Mouse (Mus musculus) heart, postnatal 4 days (tissue): ENCODE results near the gene Rad9b. TPM values are rescaled to one million over a fixed set of nuclear protein-coding genes. Genes with fewer than 3 reads are reported as not detected.
A peak's percentile ranks its signal among the peaks of the same experiment; 100 is the strongest.
"Not testable (repeated sequence)": the region's sequence is repeated elsewhere in the genome, so short reads cannot be mapped to it uniquely, and the experiment has no call there.

Experiments used
- DNase-seq: peaks from one replicate; pipeline ENCODE4 v3.0.0; 2021
- total RNA-seq, 2 experiments: library from RNA; stranded (reverse); gene quantifications; 2 replicates each; pipeline ENCODE4 v1.2.3; 2021

The Rad9b gene
- total RNA-seq, 2 experiments from 2014 or later, result 1.7 to 2.8 TPM

DNA sequence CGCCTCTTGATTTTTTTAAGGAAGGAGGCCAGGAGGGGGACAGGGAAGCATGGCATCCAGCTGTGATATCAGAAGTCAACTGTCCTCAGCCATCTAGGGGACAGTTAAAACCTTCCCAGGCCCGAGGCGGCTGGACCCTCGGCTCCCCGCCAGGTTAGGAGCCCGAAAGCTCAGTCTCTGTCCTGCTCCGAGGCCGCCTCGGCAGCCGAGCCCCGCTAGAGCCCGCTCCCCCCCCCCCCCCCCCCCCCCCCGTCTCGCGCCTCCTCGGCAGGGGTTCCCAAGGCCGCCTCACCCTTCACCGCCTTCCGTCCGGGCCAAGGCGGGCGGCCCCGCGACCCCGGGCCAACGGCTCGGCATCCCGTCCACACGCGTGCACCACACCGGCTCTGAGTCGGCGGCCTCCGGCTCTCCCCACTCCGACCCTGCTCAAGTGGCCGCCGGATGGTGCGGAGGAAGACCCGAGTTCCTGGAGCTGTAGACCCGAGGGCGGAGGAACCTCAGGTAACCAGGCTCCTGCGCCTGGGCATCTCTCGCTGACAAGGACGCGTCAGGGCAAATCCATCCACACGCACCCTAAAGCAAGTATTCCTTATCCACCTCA is 17.7 kb upstream of the Rad9b start, which contains the start of gene Gpn3:
Gene Gpn3 (plus strand): TSS at position 286 of the 601 bp plus-strand sequence.
- DNase-seq, result peak; percentile 56

DNA sequence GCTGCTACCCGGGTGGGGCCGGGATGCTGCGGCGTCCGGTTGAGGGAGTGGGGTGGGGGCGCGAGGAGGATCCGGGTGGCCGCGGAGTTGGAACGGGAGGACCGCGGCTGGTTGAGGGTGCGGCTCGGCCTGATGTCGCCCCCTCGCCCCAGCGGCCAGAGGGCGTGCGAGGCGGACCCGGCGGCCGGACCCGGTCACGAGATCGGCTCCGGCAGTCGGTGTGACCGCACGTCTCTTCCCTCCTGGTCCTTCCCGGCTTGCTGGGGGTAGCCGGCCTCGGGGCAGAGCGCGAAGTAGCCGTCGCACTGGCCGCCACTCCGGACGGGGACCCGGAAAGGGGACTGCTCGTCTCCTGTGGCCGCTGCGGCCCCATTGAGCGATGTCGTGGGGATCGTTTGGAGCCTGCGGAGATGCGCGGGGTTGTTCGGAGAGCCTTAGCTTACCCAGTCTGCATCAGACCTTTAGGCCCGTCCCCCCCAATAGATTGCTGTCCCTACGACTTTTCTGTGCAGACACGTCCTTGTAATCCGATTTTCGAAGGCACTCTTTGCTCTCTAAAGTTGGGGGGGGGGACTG is 547 bp upstream of the Rad9b start:
- DNase-seq, result no peak

DNA sequence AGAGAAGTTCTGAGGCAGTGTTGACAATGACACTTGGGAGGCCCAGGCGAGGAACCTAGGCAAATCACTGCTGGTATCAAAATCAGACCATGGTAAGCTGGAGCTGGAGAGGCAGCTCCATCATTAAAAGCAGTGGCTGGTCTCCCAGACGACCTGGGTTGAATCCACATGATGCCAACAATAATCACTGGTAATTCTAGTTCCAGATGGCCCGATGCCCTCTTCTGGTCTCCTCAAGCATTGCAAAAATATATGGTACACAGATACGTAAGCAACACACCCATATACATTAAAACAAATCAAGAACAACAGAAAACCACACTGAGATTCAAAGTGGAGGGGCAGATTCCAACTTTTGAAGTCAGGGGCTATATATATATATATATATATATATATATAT is 8.3 kb downstream of the Rad9b start:
- no peak for DNase-seq

DNA sequence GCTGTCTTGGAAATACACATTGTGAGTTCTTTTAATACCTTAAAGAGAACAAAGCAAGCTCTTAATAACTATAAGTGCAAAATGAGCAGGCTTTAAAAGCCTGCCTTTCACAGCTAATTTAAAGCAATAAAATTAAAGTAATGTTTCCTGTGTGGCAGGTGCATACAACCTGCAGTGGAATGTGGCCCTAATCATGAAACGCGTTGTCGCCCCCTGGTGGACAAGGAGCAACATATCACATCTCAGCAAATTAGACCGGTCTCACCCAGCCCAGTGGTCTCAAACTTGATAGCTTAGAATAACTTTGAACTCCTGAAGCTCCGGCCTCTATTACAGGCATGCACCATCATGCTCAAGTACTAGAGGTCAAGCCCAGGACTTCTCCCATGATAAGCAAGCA is 9.8 kb downstream of the Rad9b start:
- peak; percentile 83 for DNase-seq

DNA sequence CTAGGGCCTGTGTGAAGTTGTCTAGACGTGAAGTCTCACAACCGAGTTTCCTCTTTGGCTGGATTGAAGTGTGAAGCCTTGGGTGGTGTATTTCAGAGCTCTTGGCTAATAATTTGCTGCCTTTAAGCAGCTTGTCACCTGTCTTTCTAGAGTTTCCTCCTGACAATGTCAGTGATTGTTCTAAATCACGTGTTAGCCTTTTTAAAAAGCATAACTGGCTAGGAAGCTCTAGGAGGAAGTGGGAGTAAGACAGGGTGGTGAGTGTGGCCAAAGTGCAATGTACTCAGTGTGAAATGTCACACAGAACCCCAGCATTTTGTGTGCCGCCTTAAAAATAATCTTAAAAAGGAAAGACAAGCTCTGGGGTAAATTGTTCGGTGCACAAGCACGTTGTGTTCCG is 10.3 kb downstream of the Rad9b start:
- no peak for DNase-seq

DNA sequence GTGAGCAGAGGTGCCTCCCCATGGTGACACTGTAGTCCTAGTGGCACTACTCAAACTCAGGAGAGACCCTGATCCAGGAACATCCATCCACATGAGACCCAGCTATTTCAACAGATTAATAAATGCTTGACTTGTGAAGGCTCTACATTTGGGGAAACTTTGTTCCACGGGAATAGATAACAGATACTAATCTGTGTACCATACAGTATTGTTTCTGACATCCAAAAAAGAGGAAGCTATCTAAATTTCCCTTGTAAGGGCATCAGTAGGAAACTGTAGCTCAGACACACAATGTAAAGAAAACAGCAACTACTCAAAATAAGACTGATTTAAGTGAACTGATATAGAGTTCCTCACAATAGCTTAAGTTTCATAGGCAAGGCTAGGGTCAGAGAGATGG is 11.2 kb downstream of the Rad9b start:
- no peak for DNase-seq

DNA sequence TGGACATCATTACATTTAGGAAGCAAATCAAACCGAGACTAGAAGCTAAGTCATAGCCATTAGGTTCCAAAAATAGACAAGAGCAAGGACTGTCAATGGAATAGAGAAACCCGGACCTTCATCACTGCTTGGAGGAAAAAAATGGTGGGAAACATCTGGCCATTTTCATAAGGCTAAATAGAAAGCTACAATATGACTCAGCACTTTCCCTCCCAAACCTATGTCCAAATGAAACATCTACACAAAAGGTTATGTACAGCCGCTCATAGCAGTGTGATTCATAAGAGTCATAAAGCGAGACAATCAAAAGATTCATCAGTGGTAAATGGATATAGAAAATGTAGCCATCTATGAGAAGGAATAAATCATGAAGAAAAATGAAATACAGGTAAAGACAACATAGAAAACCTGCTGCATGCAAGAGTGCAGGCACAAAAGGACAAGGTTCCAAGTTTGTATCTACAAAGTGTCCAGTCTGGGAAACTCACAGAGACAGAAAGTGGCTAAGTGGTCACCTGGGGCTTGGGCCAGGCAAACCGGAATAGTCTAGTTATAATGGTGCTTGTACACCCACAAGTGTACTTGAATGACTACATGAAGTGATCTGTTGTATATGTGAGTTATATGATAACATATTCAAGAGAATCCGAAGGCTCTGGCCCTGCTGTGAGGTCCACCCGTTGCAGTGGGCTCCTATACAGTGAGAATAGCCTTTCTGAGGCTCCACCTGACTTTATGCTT is 17.3 kb downstream of the Rad9b start:
- DNase-seq, result no peak

DNA sequence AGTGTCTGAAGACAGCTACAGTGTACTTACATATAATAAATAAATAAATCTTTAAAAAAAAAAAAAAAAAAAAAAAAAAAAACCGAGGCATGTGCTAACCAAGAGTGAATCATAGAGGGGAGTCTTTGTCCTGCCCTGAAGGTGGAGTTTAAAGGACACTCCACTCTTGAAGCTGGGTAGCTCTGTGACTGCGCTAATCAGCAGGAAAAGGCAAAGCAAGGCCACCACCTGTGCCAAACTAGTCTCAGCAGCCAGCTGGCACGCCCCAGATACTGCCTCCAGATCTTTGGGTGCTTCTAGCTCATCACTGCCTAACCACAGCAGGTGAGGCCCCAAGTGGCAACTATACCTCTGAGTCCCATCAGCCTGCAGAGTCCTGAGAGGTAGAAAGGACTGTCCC is 19.4 kb downstream of the Rad9b start:
- no peak for DNase-seq

DNA sequence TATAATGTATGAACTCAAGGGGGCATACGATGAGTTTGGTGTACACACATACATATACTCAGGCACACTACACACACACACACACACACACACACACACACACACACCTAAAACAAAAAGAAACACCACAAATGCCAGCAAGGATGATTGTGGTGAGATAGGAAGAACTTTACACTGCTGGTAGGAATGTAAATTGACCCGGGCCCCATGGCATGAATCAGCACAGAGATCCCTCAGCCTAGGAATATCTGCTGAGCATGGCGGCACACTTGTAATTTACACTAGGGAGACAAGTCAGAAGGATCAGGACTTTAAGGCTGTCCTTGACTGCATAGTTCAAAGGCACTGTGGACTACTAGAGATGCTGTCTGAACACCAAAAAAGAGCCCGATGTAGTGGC is 23.8 kb downstream of the Rad9b start:
- DNase-seq, result no peak

DNA sequence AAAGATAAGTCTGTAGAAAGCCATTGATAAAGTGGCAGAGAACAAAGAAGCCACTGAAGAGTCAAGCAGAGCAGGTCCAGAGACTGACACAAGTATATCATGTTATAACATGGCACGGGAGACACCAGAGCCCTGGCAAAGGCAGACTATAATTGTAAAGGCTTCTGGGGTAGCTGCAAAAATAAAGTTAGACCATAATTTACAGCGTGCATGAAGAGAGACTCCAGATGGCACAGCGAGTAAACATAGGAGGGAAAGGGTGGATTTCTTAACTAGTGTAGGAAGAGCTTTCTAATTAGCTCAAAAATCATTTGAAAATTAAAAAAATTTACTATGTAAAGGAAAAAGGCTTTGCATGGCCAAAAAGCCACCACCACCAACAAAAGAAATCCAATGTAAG is 26.8 kb downstream of the Rad9b start:
- no peak for DNase-seq

DNA sequence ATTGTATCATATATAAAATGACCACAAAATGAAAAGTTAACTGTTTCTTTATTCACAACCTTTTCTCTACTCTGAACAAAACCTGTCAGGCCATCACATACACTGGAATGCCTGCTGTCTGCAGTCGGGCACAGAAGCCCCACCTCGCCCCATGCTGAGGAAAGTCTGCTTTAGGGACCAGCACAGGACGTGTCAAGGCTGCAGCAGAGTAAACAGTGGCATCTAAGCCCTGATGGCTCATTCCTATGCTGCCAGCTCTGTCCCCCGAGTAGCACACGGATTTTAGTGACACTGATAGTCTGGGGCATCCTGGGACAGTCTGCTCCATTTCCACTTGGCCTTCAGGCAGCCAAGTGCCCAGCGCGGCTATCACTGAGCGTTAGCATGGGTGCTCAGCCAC is 28.6 kb downstream of the Rad9b start:
- no peak for DNase-seq

DNA sequence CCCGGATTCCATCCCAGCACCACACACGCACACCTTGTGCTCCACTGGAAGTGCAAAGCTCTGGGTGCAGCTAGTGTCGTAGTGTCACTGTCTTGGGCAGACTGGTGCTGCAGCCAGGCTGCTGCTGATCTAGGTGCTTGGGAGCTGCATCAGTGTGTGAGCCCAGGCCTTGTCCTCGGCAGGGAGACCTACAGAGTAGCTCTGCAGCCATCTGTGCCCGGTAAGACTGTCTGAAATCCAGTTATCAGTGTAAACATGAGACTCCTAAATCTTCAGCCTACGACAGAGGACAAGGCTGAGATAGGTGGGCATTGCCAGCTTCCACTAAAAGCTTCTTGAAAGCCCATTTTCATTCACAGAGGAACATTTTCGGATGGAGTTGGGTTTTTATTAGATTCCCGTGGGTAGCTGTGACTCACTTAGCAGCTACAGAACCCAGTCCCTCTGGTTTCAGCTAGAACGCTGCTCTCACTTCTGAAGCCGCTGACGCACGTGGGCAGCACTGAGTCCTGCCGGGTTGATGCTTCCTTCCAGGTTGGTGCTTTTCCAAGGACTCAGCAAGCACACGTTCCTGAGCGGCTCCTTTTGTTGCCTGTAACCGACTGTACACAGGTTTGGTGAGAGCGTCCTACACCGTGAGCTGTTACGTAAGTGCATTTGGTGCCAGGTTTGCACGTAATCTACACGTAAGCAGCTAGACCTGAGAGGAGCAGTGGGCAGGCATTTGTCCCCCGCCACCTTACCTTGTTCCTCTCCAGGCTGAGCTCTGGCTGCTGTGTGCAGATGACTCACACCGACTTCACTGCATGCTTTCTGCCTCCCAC is 29.2 kb downstream of the Rad9b start:
- DNase-seq, result no peak

DNA sequence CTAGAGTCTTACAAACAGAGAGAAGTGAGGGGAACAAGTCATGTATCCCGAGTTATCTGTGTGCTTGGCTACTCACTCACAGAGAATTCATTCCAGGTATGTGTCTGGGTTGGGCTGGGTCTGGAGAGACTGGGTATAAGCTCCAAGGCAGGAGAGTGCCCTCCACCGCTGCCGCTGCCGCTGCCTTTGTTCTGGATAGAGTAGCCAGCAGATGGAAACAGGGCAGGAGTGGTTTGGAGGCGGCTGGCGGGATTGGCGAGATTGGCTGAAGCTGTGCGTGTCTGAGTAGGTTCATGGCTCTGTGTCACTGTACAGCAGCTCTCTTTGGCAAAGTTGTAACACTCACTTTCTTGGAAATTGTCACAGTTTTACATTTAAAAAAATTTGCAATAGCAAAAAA is 30.5 kb downstream of the Rad9b start:
- DNase-seq, result no peak

DNA sequence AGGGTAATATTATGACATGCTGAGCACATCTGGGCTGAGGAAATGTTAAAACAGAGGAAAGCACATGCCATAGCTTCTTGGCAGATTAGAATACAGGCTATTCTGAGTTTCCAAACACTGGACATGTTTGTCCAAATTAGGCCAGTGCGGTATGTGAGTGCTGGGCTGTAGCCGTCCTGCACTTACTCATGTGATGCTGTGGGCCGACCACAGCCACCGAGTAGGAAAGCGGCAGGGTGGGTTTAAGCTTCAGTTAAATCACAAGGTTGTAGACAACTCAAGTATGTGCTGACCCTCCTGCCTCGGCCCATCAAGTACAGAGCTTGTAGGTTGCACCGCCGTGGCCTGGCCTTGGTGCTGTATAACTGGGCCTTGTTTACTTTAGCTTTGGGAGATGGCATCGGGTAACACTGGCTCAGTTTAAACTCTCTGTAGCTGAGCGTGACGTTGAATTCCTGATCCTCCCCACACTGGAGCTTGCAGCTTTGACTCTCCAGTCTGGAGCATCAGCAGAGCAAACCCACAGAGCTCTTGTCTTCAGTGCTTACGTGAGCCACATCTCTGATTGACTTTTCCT is 33.7 kb downstream of the Rad9b start:
- no peak for DNase-seq

DNA sequence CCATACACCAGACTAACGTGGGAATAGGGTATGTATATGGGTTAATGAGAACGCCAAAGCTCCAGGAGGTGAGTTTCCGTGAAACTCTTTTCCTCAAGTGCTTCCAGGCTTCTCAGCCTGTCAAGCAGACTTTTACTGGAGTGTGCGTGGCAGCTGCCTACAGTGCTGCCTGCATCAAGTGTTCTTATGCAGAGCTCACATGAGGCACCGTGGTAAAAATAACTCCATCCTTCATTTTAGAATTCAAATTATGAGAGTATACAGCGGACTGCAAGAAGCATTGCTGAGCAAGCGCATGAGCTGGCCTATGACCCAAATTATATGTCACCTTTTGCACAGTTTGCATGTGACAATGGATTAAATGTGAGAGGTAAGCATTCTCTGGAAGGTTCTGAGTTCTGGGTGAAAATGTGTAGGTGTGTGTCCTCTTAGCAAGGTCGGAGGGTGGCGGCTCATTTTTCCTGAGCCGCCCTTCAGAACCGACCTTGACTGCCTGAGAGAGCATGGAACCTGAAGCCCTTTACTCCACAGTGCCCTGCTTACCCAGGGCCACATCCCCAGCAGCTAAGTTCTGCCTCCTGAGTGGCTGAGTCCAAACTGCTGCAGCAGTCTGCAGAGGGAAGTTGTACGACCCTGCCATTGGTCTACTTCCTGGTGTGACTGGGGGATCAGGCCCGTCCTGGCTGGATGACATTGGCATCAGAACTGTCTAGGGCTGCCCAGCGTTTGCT is 34.4 kb downstream of the Rad9b start:
- DNase-seq, result peak; percentile 45

DNA sequence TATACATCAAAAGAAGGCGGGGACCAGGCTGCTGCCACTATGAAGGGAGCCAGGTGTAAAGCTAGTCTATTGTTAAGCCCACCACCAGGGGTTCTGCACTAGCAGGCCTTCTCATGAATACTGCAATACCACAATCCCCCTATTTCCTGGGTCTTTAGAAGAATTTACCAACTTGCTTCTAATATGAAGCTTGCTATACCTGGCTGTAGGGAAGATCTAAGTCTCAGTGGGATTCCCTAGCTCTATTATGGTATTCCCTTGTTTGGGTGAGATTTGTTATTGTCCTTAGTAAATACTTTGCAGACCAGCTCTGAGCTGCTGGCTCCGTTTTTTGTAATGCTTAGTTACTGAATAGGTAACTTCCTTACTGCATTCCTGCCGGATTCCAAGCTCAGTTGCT is 35.1 kb downstream of the Rad9b start:
- not testable (repeated sequence) for DNase-seq

DNA sequence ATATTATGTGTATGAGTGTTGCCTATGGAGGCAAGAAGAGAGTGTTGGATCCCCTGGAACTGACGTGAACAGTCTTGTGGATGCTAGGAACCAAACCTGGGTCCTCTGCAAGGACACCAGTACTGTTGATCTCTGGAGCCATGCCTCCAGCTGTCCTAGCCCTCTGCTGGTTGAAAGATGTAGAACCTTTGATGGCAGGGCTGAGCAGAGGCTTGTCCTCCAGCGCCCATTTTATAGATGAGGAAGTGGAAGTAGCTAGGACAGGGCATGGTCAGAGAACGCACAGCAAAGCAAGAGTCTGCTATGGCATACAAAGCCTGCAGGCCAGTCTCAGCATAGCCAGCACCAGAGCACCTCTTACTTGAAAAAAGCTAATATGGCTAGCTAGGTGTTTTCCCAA is 35.9 kb downstream of the Rad9b start:
- peak; percentile 43 for DNase-seq

DNA sequence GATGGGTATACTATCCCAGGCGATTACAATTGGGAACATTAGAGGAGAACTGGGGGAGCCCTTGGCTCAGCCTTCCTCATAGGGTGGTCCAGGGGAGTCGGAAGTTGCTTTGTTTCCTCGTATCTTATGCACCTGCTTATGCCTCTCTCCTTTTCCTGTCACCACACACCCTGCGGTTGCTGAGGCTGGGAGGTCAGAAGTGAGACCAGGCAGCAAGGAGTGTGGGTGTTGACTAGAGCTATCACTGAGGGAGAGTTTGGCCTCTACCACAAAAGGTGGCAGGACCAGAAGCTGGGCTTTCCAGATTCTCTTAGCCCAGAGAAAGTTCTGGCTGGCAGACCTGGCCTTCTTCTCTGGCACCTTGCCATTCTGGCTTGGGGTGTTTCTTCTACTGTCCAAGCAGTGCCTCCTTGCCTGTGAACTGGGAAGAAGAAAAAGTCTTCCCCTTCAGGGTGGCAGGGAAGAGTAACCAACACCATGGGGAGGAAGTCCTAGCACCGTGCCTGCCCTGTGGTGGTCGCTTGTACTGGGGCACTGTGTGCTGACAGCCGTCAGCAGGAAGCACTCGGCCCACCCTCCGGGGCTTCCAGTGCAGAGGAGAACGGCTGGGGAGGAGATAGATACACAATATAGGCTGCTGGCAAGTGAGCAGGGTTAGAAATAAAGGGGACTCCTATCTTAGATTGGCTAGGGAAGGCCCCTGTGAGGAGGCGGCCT is 36.5 kb downstream of the Rad9b start:
- DNase-seq, result no peak

DNA sequence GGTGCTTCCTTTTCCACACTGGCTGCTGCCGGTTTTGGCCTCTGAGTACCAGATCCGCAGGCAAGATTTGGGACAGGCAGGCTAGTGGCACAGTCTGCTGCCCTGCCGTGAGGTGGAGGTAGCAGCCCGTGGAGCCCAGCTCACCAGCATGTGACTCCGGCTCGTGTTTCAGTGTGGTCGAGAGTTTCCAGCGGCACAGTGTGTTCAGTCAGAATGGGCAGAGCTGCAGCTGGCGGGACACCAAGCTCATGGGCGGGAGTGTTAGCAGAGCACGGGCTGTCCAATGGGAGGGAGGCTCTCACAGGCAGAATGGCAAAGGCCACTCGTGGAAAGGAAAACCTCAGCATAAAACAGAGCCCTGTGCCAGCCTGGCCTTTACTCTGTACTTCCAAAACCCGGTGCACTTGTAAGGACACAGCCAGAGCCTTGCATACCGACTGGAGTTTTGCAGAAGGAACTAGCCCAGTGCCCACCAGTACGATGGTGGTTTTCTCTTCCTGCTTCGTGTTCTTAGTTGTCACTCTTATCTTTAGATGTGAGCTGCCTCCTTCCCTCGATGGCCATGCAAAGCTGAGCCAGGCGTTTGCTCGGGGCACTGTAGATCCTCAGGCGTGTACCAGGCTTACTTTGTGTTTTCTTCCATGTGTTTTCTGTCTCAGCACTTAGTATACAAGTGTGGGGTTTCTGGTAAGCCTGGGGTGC is 38.9 kb downstream of the Rad9b start:
- DNase-seq, result peak; percentile 90

DNA sequence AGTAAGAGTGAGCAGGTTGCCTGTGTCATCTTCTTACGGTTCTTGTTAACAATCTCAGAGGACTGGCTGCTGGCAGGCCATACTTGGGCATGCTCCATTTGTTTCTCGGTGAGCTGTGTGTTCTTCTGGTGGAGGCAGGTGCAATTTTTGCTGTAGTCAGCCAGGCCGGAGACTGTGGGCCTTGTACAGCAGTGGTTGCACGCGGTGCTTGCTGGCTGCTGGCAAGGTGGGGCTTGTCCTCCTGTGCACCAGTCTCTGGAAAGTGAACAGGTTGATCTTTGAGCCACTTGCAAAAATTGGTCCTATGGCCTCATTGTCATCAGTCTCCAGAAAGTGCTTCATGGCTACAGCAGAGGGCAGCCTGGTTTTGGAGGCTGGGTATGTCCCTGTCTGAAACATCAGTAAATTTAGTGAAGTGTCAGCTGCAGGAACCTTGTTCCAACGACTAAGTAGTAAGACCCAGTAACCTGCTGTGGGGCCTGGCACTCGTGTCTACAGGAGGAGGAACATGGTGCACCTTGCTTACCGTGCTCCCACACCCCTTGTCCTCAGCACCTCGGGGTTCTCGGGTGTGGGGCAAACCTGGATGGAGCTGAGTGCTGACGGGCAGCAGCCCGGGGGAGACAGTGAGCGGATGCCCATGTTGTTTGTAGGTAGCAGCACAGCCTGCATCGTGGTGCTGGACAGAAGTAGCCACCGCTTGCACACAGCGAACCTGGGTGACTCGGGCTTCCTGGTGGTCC is 40.9 kb downstream of the Rad9b start:
- no peak for DNase-seq
